Mouse (Mus musculus) right cerebral cortex, adult 2 months (tissue): ENCODE measurements around the gene Gpr27.

Source experiments
- DNase-seq, 2 experiments: peaks; one replicate each; pipeline ENCODE4 v3.0.0; 2021 to 2022; ENCODE audit warnings: low spot score in 2 of 2

Gene Gpr27

DNA sequence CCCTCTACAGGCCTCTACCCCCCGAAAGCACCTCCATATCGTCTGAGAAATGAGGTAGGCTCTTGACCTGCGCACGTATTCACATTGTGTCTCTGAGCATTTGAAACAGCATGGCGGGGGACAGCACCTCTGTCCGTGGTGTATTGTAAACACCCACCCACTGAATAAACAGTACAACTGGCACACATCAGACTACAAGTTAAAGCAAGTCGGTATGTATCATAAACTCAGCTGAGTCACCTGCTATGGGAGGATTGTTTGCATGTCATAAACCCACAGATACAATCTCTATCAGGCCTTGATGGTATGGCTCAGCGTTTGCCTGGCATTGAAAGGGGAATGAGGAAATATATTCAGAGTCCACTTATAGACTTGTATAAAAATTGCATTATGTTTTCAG, 15.2 kb upstream of the Gpr27 start:
- no peak for DNase-seq

- DNase-seq: no peak
Observed at GRCm38 (mm10) chr6:99678108-99678507, 14.4 kb upstream of the Gpr27 start.

DNA sequence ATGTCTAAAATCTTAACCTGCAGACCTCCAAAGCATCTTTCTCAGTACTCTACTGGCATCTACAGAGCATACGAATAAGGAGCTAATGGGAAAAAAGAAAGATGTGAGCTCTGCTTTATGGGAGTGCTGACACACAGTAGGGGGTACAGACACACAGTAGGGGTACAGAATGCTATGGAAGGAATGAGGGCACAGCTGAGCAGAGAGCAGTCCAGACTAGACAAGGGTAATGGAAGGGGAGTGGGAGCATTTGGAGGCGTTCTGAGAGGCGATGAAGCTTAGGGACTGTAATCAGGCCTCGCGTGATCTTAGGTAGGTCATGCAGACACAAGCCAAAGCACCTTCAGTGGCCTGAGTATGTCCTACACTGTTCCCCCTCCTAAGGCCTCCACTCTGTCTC, 8.5 kb upstream of the Gpr27 start:
- no peak for DNase-seq

GRCm38 (mm10) chr6:99684899-99685298, 7.6 kb upstream of the Gpr27 start:
- no peak for DNase-seq

DNA sequence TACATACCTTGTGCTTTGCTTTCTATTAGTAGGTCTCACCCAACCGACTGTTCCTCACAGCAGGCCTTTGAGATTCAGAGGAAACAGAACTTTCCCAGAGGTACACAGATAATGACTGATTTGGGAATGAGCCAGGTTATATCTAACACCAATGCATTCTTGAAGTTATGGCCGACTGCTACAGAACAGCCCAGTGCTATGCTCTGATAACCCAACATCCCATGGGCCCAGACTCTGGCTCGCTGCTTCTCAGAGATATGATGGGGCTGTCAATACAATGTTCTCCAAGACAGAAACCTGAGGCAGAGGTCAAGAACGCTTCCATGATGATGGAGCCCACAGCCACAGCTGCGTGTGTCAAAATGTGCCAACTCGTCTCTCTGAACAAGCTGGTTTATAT, 4.0 kb upstream of the Gpr27 start:
- DNase-seq: no peak

DNA sequence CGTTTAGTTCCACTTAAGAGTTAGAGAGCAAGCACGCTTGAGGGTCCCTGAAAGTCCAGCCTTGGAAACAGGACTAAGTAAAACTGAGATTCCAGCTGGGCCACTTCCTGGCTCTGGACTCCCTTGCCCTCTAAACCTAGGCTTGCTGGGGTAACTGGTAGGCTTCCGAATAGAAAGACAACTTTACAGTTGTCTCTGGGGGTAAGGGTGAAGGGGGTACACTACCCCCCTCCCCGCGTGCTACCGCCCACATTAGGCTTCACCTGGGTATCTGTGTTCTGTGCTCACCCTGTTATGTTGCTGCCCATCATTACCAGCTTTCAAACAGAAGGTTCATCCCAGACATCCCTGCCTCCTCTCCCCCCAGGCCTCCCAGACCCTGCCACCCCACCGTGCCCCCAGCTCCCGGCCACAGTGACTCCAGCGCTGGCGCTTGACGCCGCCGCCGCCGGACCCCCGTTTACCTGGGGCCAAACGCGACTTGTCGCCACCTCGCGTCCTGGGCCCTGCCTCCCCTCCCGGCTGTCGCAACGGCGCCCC, 743 bp upstream of the Gpr27 start:
- DNase-seq: no peak

GRCm38 (mm10) chr6:99692916-99693841, 700 bp downstream of the Gpr27 start:
- peak in 1 of 2 experiments; percentile 35 for DNase-seq

GRCm38 (mm10) chr6:99700484-99700883, 8.0 kb downstream of the Gpr27 start:
- DNase-seq: no peak

GRCm38 (mm10) chr6:99711576-99712101, 19.2 kb downstream of the Gpr27 start:
- no peak for DNase-seq

- no peak for DNase-seq
Observed at GRCm38 (mm10) chr6:99713256-99713655, 20.8 kb downstream of the Gpr27 start.

- no peak for DNase-seq
Observed at GRCm38 (mm10) chr6:99715191-99715590, 22.7 kb downstream of the Gpr27 start.

DNA sequence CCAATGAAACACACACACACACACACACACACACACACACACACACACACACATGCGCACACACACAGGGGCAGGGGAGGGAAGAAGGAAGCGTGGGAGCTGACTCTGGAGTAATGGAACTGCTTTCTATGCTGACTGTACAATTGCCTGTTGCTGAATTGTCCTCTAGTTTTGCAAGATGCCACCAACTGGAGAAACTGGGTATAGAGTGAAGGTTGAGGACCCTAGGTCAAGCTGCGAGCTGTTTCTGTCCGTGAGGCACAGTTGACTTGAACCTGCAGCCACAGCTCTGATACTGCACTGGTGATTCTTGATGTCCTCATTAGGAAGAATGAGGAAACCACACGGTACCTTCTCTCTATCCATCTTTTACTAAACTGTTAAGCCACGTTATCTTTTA, 23.4 kb downstream of the Gpr27 start:
- no peak for DNase-seq

DNA sequence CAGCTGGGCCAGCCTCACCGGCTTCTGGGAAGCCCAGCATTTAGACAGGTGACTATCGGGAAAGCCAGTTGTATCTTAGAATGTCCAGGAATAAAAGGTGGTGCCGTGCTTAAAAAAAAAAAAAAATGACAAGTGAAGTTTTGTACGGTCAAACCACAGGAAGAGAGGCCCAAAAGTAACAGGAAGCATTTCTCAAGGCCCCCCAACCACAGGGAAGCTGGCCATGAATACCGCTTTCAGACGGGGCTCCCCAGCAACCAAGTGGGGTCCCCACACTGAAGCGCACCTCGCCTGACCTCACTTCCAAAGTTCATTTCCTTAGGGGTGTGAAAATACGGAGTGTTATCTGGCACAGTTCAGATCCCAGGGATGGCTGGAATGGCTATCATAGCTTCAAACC, 28.6 kb downstream of the Gpr27 start:
- no peak for DNase-seq

DNA sequence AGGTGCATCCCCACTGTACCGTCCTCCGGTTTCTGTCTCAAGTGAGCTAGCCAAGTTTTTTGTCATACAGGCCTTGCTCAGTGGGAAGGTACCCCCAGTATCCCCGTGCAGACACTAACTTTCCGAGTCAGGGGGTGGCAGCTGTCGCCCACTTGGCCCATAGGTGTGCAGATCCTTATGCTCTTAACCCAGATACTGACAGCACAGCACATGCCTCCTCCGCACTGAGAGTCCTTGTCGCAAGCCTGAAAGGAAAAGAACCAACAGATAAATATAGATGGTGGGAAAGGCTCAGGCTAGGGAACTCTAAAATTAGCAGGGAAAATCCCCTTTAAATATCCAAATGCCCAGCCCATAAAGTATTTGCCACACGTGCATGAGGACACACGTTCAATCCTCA, 29.9 kb downstream of the Gpr27 start:
- no peak for DNase-seq

GRCm38 (mm10) chr6:99725971-99726561, 33.6 kb downstream of the Gpr27 start, which contains the start of gene Prok2:
Gene Prok2, minus strand, starts transcription at chr6:99726392.
- DNase-seq: no peak

DNA sequence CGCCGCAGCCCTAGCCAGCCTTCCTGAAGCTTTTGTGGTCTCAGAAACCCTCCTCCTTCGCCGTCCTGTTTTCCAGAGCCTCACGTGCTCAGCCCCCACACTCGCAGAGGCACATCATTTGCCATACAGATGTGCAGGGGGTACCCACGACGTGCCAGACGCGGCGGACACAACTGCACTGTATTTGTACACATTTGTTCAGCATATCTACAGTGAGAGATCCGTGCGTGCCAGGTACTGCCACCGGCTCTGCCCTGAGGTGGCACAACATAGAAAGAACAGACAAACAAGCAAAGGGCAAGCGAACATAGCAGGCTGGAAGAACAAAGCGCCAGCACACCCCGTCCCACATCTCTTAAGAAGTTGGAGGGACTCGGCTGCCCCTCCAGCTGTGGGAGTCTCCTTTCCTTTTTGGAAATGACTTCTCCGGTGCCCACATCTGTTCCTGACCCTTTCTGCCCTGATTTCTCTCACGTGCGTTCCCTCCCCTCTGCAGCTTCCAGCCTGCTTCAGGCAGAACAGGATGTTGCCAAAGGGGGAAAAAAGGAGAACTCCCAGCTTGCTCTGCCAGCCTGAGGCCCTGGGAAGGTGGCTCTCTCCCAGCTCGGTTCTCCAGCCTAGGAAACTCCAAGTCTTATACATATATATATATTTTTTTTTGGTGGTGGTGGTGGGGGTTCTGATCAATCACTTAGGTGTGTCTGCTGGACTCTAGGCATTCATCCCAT, 34.3 kb downstream of the Gpr27 start:
- no peak for DNase-seq

DNA sequence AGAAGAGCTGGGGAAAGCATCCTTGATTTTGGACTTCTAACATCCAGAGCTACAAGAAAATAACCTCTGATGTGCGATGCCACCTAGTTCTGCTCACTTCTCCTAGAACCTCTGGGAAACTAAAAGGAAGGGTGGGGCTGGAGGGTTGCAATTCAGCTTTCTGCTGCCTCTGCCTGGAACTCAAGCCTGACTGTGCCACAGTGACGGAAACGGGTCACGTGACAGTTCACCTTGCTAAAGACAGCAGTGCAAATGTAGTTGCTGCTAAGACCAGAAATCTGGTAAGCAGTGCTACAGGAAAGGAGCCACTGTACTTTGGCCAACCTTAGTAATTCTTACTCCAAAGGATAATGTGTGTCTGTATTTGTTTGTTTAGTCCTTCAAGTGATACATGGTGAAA, 37.4 kb downstream of the Gpr27 start:
- no peak for DNase-seq

DNA sequence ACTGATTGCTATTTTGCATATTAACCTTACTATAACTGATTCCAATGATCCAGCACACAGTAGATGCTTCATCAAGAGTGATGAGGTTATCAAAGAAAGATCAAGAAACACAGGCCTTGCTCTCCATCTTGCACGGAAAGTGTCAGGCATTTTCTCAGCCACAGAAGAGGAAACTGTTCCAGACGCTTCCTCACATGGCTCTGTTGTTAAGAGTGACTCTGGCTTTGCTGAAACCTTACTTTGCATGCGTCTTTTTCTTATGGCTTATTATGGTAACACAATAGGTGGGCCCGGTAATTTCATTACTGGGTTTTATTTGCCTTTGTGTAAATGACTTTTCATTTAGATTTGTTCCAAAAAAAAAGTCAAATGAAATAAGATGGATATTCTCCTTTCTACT, 39.4 kb downstream of the Gpr27 start:
- DNase-seq: no peak

- no peak for DNase-seq
Observed at GRCm38 (mm10) chr6:99732673-99733072, 40.2 kb downstream of the Gpr27 start.

GRCm38 (mm10) chr6:99734666-99735065, 42.2 kb downstream of the Gpr27 start:
- no peak for DNase-seq

DNA sequence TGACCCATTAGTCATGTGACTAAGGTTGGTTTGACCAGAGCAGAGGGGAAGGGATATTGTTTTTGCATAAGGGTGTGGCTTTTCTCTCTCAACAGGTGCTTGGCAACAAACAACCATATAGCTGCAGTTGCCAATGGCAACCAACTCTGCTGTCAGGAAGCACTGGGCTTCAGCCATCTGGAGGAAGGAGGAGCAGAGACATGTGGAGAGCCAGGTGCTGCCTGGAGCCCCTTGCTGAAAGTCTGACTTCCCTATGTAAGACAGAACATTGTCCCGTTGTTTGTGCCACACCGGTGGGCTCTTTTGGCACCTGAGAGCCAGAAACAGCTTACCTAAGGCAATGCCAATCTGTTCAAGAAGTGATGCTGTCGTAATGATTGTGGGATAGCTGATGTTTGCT, 50.4 kb downstream of the Gpr27 start:
- peak in 1 of 2 experiments; percentile 13 for DNase-seq
